Mouse (Mus musculus) C2C12 (cell line): ENCODE results near the gene Ptprh.

Source experiments
- CEBPB ChIP-seq: IDR thresholded peaks from one replicate; pipeline ENCODE4 v1.6.1; 2011; ENCODE audit warnings: low read depth, mild to moderate bottlenecking, control low read depth, moderate library complexity
- CTCF ChIP-seq: IDR thresholded peaks from one replicate; pipeline ENCODE4 v1.5.1; 2011; ENCODE audit not compliant: control insufficient read depth, insufficient read depth, insufficient read length
- FOSL1 ChIP-seq: IDR thresholded peaks from one replicate; pipeline ENCODE4 v1.8.0; 2011; ENCODE audit warnings: mild to moderate bottlenecking, low read length; ENCODE audit not compliant: poor library complexity, insufficient read depth, severe bottlenecking
- USF1 ChIP-seq: IDR thresholded peaks from one replicate; pipeline ENCODE4 v1.6.1; 2011; ENCODE audit warnings: low read depth, mild to moderate bottlenecking, control low read depth, moderate library complexity

- TF ChIP-seq CTCF (no peak), FOSL1 (no peak), CEBPB (no peak), USF1 (no peak)
Observed at GRCm38 (mm10) chr7:4647992-4648391, 44.2 kb upstream of the Ptprh start.
